Mouse (Mus musculus) Patski (cell line): ENCODE results near the gene Styxl1. TPM values are rescaled to one million over a fixed set of nuclear protein-coding genes. Genes with fewer than 3 reads are reported as not detected.

Experiments used
- ATAC-seq: fragments of 100-300 bp; one replicate; pipeline ENCODE4 v1.8.0; 2021
- CTCF ChIA-PET: fragments of 350-600 bp; sonication (Branson Sonifier 250); formaldehyde crosslinking; loops from one replicate; lab custom pipeline; 2022; ENCODE audit warnings: inconsistent platforms; lab: Charles Lee
- POLR2A ChIA-PET: fragments of 350-600 bp; sonication (Branson Sonifier 250); formaldehyde crosslinking; loops from one replicate; lab custom pipeline; 2022; ENCODE audit warnings: antibody characterized with exemption, inconsistent platforms; lab: Charles Lee
- DNase-seq: peaks from one replicate; pipeline ENCODE4 v3.0.0-alpha.2; 2011; ENCODE audit warnings: low read depth, low spot score
- H3K27me3 ChIP-seq: fragments of 371-371 bp; one replicate; pipeline ENCODE4 v1.5.1; 2021
- CTCF ChIP-seq: fragments of 100-300 bp; IDR thresholded peaks from one replicate; pipeline ENCODE4 v1.5.1; 2021
- in situ Hi-C: fragments of 300-500 bp; cut with MboI; formaldehyde crosslinking; loops from 3 replicates; pipeline ENCODE4 v1.11.1; 2018; ENCODE audit warnings: low pct_unique_long_range_greater_than_20kb, mixed read lengths
- polyA plus RNA-seq: library from polyadenylated mRNA; unstranded; gene quantifications from one replicate; pipeline ENCODE4 v1.2.3, GENCODE M21; 2021

Gene Styxl1
- polyA plus RNA-seq, 1 experiment from 2014 or later, result 1.5 TPM

DNA sequence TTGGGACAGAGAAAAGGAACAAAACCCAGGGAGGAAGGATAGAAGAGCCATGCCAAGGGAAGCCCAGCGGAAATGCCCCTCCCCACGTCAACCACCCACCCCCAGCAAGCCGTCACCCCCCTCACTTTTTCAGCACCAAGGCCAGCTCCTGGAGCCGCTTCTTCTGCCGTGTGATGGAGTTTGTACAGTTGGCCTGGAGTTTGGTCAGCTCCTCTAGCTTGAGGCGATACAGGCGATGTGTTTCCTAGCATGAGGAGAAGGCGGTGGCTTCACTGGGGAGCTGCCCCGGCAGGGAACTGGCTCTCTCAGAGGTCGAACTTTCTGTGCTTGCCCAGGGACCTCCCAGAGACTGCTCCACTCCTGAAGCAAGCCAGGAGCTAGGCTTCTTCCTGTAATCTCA, 36.0 kb downstream of the Styxl1 start:
- DNase-seq (no peak), ATAC-seq (no peak)
- ChIA-PET CTCF (interaction anchor here (1.3 to 3.1 kb wide), 2 partner anchors 16 to 126 kb away, joined by 3 to 12 read pairs; no protein-coding TSS in a partner anchor), POLR2A (interaction anchor here (0.5 kb wide), 1 partner anchor 1360 kb away, joined by 3 read pairs; no protein-coding TSS in a partner anchor)
- in situ Hi-C loops, result no loop called here
- no peaks in the 10 kb centered on the region for H3K27me3 ChIP-seq
- no peak for TF ChIP-seq CTCF

DNA sequence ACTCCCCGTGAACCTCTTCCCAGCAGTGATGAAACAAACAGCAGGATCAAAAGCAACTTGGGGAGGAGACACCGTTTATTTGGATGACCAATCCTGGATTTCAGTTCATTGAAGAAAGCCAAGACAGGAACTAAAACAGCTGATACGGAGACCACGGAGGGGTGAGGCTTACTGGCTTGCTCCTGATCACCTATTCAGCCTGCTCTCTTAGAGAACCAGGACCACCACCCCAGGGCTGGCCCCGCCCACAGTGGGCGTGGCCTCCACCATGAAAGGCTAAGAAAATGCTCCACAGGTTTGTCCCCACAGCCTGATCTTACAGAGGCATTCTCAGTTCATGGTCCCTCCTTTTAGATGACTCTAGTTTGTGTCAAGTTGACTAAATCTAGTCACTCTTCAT, 39.9 kb downstream of the Styxl1 start:
- no peak for ATAC-seq
- no peaks in the 10 kb centered on the region for H3K27me3 ChIP-seq
- POLR2A ChIA-PET, result interaction anchor here (1.7 kb wide), 1 partner anchor 26 kb away, joined by 3 read pairs; no protein-coding TSS in a partner anchor
- no peak for DNase-seq
- CTCF ChIA-PET, result no interaction called here
- in situ Hi-C loops, result no loop called here
- no peak for TF ChIP-seq CTCF

DNA sequence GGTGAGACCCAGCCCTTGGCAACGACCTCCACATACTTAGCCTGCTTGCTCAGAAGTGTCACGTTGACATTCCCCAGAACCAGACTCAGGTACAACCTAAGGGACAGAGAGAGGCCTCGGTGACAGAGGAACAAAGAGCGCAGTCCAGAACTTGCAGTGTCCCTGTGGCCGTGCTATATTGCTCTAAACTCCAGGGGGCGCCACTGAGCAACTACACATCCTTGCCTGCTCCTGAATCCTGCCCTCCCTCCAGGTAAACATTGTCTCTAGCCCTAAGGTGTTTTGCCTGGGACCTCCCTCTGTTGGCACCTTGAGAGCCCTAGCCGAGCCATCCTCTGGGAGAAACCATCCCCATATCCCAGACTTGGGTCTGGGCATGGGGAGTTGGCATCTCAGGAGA, 41.0 kb downstream of the Styxl1 start:
- DNase-seq (no peak), ATAC-seq (no peak)
- H3K27me3 ChIP-seq, result no peaks in the 10 kb centered on the region
- in situ Hi-C loops, result no loop called here
- no peak for TF ChIP-seq CTCF
- CTCF ChIA-PET, result no interaction called here
- POLR2A ChIA-PET, result no interaction called here

DNA sequence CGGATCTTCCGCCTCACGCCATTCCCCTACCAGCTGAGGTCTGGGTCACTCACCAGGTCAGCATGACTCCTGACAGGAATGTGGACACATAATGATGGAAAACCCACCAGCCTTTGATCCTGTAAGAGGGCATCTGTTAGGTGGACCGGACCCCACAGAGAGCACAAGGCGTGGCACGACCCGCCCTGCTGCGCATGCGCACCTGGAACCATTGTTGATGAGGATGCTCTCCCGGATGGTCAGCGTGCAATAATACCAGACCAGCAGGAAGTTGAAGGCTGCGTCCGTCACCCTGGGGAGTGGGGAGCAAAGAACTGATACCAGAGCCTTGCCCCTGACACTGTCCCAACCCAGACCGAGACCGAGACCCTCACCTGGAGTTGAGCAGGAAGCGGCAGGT, 41.6 kb downstream of the Styxl1 start:
- no peaks in the 10 kb centered on the region for H3K27me3 ChIP-seq
- ChIA-PET CTCF (interaction anchor here (1.3 kb wide), 1 partner anchor 26 kb away, joined by 3 read pairs; no protein-coding TSS in a partner anchor), POLR2A (no interaction called here)
- no peak for TF ChIP-seq CTCF
- DNase-seq, result no peak
- no peak for ATAC-seq
- in situ Hi-C loops, result no loop called here

DNA sequence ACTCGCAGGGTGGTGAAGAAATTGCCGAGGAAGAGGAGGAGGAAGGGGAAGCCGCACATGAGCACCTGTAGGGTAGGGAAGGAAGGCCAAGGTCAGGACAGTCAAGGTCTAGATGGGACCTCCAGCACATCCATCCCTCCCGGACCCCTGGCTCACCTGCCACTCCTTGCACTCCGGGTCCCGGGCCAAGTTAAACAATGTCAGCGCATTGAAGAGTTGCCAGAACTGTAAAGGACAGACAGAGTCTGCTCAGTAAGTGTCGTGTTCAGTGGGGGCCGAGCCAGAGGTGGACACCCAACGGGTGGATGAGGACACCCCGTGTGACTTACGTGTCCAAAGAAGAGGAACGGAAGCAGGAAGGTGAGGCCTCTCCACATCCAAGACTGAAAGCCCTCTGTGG, 42.4 kb downstream of the Styxl1 start:
- no peak for TF ChIP-seq CTCF
- DNase-seq (no peak), ATAC-seq (no peak)
- CTCF ChIA-PET, result interaction anchor here (0.9 to 1.7 kb wide), 3 partner anchors 11 to 120 kb away, joined by 3 to 6 read pairs (median 3); no protein-coding TSS in a partner anchor
- POLR2A ChIA-PET, result no interaction called here
- in situ Hi-C loops, result no loop called here
- no peaks in the 10 kb centered on the region for H3K27me3 ChIP-seq

DNA sequence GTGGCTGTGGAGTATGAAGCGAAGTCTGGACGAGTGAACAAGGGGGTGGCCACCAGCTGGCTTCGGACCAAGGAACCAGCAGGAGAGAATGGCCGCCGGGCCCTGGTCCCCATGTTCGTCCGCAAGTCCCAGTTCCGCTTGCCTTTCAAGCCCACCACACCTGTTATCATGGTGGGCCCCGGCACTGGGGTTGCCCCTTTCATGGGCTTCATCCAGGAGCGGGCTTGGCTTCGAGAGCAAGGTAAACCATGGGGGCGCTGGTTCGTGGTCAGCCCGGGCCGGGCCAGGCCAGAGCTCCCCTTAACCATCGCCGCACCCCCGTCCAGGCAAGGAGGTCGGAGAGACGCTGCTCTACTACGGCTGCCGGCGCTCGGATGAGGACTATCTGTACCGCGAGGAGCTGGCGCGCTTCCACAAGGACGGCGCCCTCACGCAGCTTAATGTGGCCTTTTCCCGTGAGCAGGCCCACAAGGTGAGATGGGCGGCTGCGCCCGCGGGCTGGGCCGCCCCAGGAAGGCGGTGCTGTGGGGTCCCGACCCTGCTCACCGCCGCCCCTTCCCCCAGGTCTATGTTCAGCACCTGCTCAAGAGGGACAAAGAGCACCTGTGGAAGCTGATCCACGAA, 44.0 kb downstream of the Styxl1 start:
- in situ Hi-C loops, result no loop called here
- DNase-seq (no peak), ATAC-seq (no peak)
- no peaks in the 10 kb centered on the region for H3K27me3 ChIP-seq
- no peak for TF ChIP-seq CTCF
- CTCF ChIA-PET, result interaction anchor here (1.6 to 1.7 kb wide), 2 partner anchors 10 to 104 kb away, joined by 3 to 6 read pairs; no protein-coding TSS in a partner anchor
- POLR2A ChIA-PET, result interaction anchor here (0.5 to 1.8 kb wide), 2 partner anchors 10 to 31 kb away, joined by 4 to 7 read pairs; no protein-coding TSS in a partner anchor

DNA sequence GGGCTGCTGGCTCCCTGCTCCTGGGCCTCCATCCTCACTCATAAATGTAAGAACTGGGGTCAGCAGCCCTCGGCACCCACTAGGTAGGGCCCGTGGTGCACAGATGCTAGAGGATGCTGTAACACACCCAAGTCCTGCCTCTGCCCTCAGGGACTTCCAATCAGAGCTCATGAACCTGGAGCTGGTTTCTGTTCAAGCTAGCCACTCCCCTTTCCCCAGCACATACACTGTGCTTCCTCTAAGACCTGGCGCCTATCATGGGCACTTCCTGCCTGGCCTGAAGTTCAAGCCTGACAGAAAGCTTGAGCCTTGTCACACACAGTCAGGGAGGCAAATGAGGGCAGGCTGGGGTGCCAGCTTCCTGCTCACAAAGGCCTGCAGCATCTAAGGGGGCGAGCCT, 45.1 kb downstream of the Styxl1 start:
- in situ Hi-C loops, result no loop called here
- CTCF ChIA-PET, result no interaction called here

DNA sequence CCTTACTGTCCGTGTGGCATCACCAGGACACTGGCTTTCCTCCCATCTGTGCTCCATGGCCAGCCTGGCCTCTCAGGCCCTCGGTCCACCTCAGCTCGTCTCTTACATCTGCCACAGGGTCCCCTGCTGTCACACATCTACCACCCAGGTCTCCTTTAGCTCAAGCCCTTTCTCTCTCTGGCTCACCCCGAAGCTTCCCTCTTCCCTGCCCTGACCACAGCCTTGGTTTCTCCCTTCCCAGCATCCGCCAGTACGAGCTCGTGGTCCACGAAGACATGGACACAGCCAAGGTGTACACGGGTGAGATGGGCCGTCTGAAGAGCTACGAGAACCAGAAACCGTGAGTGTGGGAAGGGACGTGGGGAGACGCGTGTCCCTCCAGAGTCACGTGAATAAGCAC, 46.9 kb downstream of the Styxl1 start:
- no peak for TF ChIP-seq CTCF
- POLR2A ChIA-PET, result interaction anchor here (1.1 kb wide), 1 partner anchor 17 kb away, joined by 3 read pairs; no protein-coding TSS in a partner anchor

More for the DNA sequence above, 45.1 kb downstream of the Styxl1 start:
- POLR2A ChIA-PET, result interaction anchor here (1.8 kb wide), 1 partner anchor 9 kb away, joined by 7 read pairs; no protein-coding TSS in a partner anchor
- no peak for DNase-seq
- no peak for ATAC-seq
- no peak for TF ChIP-seq CTCF
- no peaks in the 10 kb centered on the region for H3K27me3 ChIP-seq

DNA sequence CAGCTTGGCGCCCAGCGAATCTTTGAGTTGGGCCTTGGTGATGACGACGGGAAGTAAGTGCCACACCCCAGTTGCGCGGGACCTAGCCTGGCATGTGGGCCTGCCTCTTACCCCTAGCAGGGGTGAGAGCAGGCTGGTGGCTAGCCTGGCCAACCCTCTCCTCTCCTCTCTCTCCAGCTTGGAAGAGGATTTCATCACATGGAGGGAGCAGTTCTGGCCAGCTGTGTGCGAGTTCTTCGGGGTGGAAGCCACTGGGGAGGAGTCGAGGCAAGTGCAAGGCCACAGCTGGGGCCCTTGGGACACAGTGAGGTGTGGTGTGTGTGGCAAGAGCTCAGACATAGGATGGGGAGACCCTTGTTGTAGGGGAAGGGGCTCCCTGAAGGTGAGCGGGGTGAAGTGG, 47.3 kb downstream of the Styxl1 start:
- ChIA-PET CTCF (interaction anchor here (1.2 to 2.8 kb wide), 3 partner anchors 15 to 101 kb away, joined by 3 to 8 read pairs (median 5); no protein-coding TSS in a partner anchor), POLR2A (no interaction called here)
- in situ Hi-C loops, result no loop called here
- no peaks in the 10 kb centered on the region for H3K27me3 ChIP-seq
- ATAC-seq, result no peak
- DNase-seq, result no peak
- TF ChIP-seq CTCF, result no peak

More for the DNA sequence above, 46.9 kb downstream of the Styxl1 start:
- no peak for DNase-seq
- in situ Hi-C loops, result no loop called here
- CTCF ChIA-PET, result interaction anchor here (1.2 to 2.8 kb wide), 3 partner anchors 15 to 101 kb away, joined by 3 to 8 read pairs (median 5); no protein-coding TSS in a partner anchor
- H3K27me3 ChIP-seq, result no peaks in the 10 kb centered on the region
- no peak for ATAC-seq

DNA sequence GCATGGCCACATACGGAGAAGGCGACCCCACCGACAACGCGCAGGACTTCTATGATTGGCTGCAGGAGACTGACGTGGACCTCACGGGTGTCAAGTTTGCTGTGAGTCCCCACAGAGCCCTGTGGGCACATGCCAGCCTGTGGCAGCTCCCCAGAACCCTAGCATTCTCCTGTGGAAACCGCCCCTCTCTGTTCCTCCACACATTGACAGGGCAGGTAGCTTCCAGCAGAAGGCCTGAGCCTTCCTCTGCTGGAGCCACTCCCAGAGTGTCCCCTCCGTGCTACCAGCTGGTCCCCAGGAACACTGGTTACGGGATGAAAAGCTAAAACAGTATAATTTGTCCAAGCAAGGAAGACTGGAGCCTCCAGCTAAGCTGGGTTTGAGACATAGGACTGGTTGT, 47.9 kb downstream of the Styxl1 start:
- DNase-seq (no peak), ATAC-seq (no peak)
- ChIA-PET CTCF (interaction anchor here (1.2 to 2.8 kb wide), 2 partner anchors 16 kb away, joined by 5 to 8 read pairs; no protein-coding TSS in a partner anchor), POLR2A (no interaction called here)
- in situ Hi-C loops, result no loop called here
- no peak for TF ChIP-seq CTCF
- H3K27me3 ChIP-seq, result no peaks in the 10 kb centered on the region

DNA sequence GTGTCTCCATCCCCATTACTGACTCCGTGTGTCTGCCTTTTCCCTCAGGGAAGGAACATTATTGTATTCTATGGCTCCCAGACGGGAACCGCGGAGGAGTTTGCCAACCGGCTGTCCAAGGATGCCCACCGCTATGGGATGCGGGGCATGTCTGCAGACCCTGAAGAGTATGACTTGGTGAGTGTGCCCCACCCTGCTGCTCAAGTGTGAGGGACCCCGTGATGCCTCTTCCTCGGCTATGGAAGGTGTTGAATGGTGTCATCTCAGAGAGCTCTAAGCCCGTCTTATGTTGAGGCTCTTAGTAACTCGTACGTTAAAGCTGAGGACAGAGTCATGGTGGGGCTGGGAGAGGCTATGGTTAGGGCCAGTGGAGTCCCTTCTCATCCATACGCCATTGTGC, 48.8 kb downstream of the Styxl1 start:
- ATAC-seq (no peak), DNase-seq (no peak)
- POLR2A ChIA-PET, result no interaction called here
- CTCF ChIA-PET, result interaction anchor here (0.8 to 2.8 kb wide), 3 partner anchors 15 to 99 kb away, joined by 3 to 8 read pairs (median 4); no protein-coding TSS in a partner anchor
- H3K27me3 ChIP-seq, result no peaks in the 10 kb centered on the region
- no peak for TF ChIP-seq CTCF
- in situ Hi-C loops, result no loop called here
